Mouse (Mus musculus) kidney, adult 2 months (tissue): ENCODE data around the gene Col27a1. TPM values are rescaled to one million over a fixed set of nuclear protein-coding genes. Genes with fewer than 3 reads are reported as not detected.

ENCODE experiments used
- DNase-seq: peaks from one replicate; pipeline ENCODE4 v3.0.0; 2021
- H3K27ac ChIP-seq: fragments of 200-500 bp; 2 replicates; pipeline ENCODE4 v1.5.1; 2012; ENCODE audit warnings: low read depth, low read length, control low read depth, inconsistent platforms; ENCODE audit not compliant: insufficient read depth
- H3K27me3 ChIP-seq: fragments of 200-500 bp; replicated peaks from 2 replicates; pipeline ENCODE4 v1.6.1; 2012; ENCODE audit warnings: mild to moderate bottlenecking, moderate library complexity, low read length, inconsistent platforms; ENCODE audit not compliant: control insufficient read depth, insufficient read depth
- H3K36me3 ChIP-seq: fragments of 200-500 bp; 2 replicates; pipeline ENCODE4 v1.6.1; 2012; ENCODE audit warnings: mild to moderate bottlenecking, moderate library complexity, low read length, inconsistent platforms; ENCODE audit not compliant: control insufficient read depth, insufficient read depth
- H3K4me1 ChIP-seq: fragments of 200-500 bp; 2 replicates; pipeline ENCODE4 v1.6.1; 2011; ENCODE audit warnings: low read length; ENCODE audit not compliant: control insufficient read depth, insufficient read depth
- H3K4me3 ChIP-seq: fragments of 200-500 bp; 2 replicates; pipeline ENCODE4 v1.5.1; 2011; ENCODE audit warnings: mild to moderate bottlenecking, low read depth, low read length, control low read depth; ENCODE audit not compliant: insufficient read depth
- CTCF ChIP-seq: fragments of 200-500 bp; conservative IDR thresholded peaks from 2 replicates; pipeline ENCODE4 v1.5.1; 2011; ENCODE audit warnings: low read depth, mild to moderate bottlenecking, control low read depth, low read length, moderate library complexity, mixed read lengths; ENCODE audit not compliant: insufficient read depth, insufficient read length
- POLR2A ChIP-seq: fragments of 200-500 bp; IDR thresholded peaks from one replicate; pipeline ENCODE4 v1.6.1; 2011; ENCODE audit warnings: low read depth, low read length, control low read depth
- WGBS: fragments of 180-500 bp; shearing (Covaris S2); methylation state at CpG from one replicate; pipeline ENCODE4 v1.1.7; 2018; 5-methylcytosine and 5-hydroxymethylcytosine counted together
- polyA plus RNA-seq: library from polyadenylated mRNA; depleted of rRNA; stranded (reverse); fragments of >200 nt; gene quantifications from 2 replicates; pipeline ENCODE4 v1.2.3, GENCODE M21; 2012

Gene Col27a1
- polyA plus RNA-seq, 1 experiment, result 23.1 TPM

DNA sequence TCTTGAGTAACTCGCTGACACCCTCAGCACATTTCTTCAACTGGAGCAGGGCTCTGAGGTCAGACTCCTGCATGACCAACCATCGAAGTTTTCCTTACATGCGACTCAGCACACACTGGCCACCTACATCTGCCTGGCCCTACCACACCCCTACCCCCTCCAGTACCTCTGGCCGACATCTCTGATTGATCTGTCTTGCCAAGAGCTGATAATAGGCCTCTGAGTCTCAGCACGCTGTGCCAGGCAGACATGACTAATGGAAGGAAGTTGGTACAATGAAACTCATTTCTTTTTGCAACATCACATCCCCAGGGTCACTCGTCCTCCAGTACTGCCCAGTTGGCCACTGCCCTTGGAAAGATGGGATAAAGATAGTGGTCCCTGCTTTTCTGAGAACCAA, 35.1 kb downstream of the Col27a1 start:
- Histone ChIP-seq H3K27me3 (no peaks in the 10 kb centered on the region), H3K4me3 (no peak overlapping the region), H3K4me1 (no peaks in the 10 kb centered on the region), H3K36me3 (no peaks in the 10 kb centered on the region), H3K27ac (no peak overlapping the region)
- TF ChIP-seq POLR2A (no peak), CTCF (no peak)
- DNase-seq, result no peak
- WGBS, result 76% methylated on average over 6 of the region's 6 CpGs

DNA sequence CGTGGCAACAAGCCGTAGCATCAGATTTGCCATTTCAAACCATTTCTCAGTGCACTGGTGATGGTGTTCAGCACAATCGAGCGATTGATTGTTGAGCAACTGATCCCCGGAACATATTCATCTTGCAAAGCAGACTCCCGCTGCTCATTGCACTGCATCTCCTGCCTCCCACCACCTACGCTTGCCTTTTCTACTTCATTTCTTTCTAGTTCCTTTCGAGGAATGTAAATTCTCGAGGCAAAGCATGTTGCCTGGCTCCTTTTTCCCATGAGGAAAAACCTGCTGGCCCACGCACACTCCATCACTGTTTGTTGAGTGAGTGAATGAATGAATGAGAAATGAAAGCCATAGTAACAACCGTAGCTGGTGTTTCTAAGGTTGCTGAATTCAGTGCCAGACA, 38.0 kb downstream of the Col27a1 start:
- 83% methylated on average over 11 of the region's 11 CpGs for WGBS
- no peak for DNase-seq
- Histone ChIP-seq H3K27ac (no peak overlapping the region), H3K4me3 (no peak overlapping the region), H3K4me1 (peaks cover 6% of the 10 kb centered on the region; the same call in 1 of the 2 replicates), H3K27me3 (no peaks in the 10 kb centered on the region), H3K36me3 (no peaks in the 10 kb centered on the region)
- TF ChIP-seq POLR2A (no peak), CTCF (no peak)

DNA sequence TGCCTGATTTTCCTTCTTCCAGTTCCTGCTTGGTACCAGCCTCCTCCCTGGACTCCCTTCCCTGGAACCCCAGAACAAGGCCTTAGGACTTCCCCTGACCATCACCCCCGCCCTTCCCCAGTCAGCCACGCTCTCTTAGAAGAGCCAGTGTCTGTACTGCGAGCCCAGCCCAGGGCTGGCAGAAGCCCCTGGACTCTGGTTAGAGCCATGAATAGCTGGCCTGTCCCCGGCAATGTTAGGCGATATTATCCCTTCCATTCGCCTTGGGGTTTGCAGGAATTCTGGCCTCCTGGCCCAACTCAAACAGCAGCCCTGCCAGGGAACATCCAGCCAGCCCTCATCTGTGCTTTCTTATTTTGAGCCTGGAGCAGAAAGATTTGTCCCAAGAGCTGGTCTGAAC, 39.9 kb downstream of the Col27a1 start:
- no peak overlapping the region for H3K27ac ChIP-seq
- 88% methylated on average over 6 of the region's 6 CpGs for WGBS
- no peaks in the 10 kb centered on the region for H3K36me3 ChIP-seq
- peaks cover 6% of the 10 kb centered on the region; the same call in 1 of the 2 replicates for H3K4me1 ChIP-seq
- H3K27me3 ChIP-seq, result no peaks in the 10 kb centered on the region
- TF ChIP-seq CTCF, result no peak
- no peak for TF ChIP-seq POLR2A
- H3K4me3 ChIP-seq, result no peak overlapping the region
- no peak for DNase-seq

DNA sequence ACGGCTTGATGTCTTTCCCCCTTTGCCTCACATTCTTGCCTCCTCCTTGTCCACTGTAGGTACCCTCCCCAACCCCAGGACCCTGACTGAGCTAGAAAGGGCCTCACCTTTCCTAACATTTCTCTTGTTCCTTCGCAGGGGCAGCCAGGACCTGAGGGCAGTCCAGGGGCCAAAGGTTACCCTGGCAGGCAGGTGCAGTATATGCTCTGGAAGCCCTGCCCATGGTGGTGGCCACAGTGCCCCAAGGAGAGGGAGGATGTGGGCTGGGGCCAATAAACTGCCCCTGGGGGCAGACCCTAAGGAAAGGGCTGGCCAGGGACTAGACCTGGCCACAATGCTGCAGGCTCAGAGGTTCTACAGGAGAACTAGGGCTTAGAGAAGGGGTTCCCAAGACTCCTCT, 40.3 kb downstream of the Col27a1 start:
- H3K4me3 ChIP-seq, result no peak overlapping the region
- peak; percentile 66 for DNase-seq
- 81% methylated on average over 2 of the region's 2 CpGs for WGBS
- no peaks in the 10 kb centered on the region for H3K27me3 ChIP-seq
- H3K36me3 ChIP-seq, result no peaks in the 10 kb centered on the region
- H3K27ac ChIP-seq, result no peak overlapping the region
- TF ChIP-seq CTCF (no peak), POLR2A (no peak)
- peaks cover 6% of the 10 kb centered on the region; the same call in 1 of the 2 replicates for H3K4me1 ChIP-seq

DNA sequence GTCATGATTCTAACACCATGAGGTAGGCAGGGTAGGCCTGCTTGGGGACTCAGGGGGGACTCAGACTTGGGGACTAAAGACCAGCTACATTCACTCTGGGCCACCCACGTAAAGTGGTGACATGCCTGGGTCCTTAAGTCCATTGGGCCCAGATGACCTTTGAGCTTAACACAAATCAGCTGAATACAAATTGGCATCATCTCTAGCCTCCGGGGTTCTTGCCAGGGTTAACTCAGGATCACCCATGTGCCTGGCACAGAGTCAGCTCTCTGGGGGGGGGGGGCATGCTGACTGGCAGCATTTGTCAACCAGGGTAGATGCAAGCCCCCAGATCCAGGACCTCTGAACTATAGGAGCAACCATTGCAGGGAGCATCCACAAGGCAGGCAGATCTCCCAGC, 42.6 kb downstream of the Col27a1 start:
- peak; percentile 91 for DNase-seq
- Histone ChIP-seq H3K4me1 (peaks cover 6% of the 10 kb centered on the region; the same call in 1 of the 2 replicates), H3K36me3 (no peaks in the 10 kb centered on the region), H3K27ac (peak overlapping the region; percentile 36), H3K4me3 (no peak overlapping the region), H3K27me3 (no peaks in the 10 kb centered on the region)
- TF ChIP-seq POLR2A, result no peak
- no peak for TF ChIP-seq CTCF
- 55% methylated on average over 2 of the region's 2 CpGs for WGBS

DNA sequence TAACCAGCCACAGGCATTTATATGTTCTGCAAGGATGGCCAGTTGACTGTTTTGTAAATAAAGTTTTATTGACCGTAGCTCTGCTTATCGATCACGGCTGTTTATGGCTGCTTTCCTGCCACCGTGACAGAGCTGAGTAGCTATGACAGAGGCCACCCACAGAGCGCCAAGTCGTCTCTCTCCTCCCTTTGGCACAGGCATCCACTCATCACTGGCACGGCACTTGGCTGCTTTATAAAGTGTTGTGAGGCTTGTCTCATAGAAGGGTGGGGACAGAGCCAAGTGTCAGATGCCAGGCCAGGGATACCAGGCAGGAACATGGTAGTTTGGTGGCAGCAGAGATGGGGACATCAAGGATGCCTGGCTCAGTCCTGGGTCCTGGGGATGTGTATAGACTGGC, 43.5 kb downstream of the Col27a1 start:
- H3K27ac ChIP-seq, result no peak overlapping the region
- WGBS, result 57% methylated on average over 7 of the region's 7 CpGs
- H3K4me1 ChIP-seq, result peaks cover 6% of the 10 kb centered on the region; the same call in 1 of the 2 replicates
- H3K27me3 ChIP-seq, result no peaks in the 10 kb centered on the region
- peak; percentile 45 for DNase-seq
- no peak overlapping the region for H3K4me3 ChIP-seq
- no peak for TF ChIP-seq POLR2A
- TF ChIP-seq CTCF, result no peak
- no peaks in the 10 kb centered on the region for H3K36me3 ChIP-seq

DNA sequence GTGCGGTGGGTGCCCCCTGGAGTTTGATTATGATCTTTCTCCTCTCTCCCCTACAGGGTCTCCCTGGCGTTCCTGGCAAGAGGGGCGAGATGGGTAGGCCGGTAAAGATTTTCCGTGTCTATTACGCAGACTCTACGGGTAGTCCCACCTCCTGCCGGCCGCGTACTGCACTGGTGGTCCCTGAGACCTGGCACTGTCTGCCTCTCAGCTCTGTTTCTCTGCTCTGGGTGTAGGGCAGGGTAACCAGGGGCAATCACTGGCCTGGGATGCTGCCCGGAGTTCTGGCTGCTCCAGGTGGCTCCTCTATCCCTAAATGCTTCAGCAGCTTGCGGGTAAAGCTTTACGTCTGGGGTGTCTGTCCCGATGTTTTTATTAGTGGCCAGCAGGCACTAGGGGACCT, 44.3 kb downstream of the Col27a1 start:
- H3K27me3 ChIP-seq, result no peaks in the 10 kb centered on the region
- H3K36me3 ChIP-seq, result no peaks in the 10 kb centered on the region
- TF ChIP-seq CTCF (no peak), POLR2A (no peak)
- H3K27ac ChIP-seq, result no peak overlapping the region
- WGBS, result 93% methylated on average over 14 of the region's 14 CpGs
- H3K4me1 ChIP-seq, result peaks cover 6% of the 10 kb centered on the region; the same call in 1 of the 2 replicates
- no peak for DNase-seq
- no peak overlapping the region for H3K4me3 ChIP-seq
